In genomic region chr8:121829048-121829776, GRCm38 (mm10) we compare ENCODE assay signal across 8 mouse cellular contexts. TPM values are rescaled to one million over a fixed set of nuclear protein-coding genes. Genes with fewer than 3 reads are reported as not detected.
DNase-seq lines count a peak whose midpoint lies in the region; ATAC-seq and TF ChIP-seq lines count a peak whose summit lies in the region.

Gene Klhdc4, minus strand, starts transcription at chr8:121829569.

- no peaks in the 10 kb centered on the region for H3K27me3 ChIP-seq in hindbrain, postnatal 0 days (ENCODE audit: insufficient read depth, low read length)

- no peak for TF ChIP-seq CTCF in gastrocnemius, adult 2 months (IDR thresholded peaks at IDR 0.05)
- no peak for TF ChIP-seq CTCF in hindbrain, postnatal 0 days (IDR thresholded peaks at IDR 0.05; ENCODE audit: low read depth)
- TF ChIP-seq CTCF in left cerebral cortex, adult 2 months (IDR thresholded peaks at IDR 0.05), result no peak

- H3K9ac ChIP-seq in hindbrain, postnatal 0 days (replicated peaks; ENCODE audit: low read length), result peak within 1 kb of the TSS; percentile 80

- no peaks in the 10 kb centered on the region for H3K36me3 ChIP-seq in hindbrain, postnatal 0 days (ENCODE audit: insufficient read depth, low read length)

- DNase-seq in WW6 (ENCODE audit: low read depth, low spot score), result peak; percentile 85
- DNase-seq in cerebellum, postnatal 4 days (ENCODE audit: low spot score in 2 of 2), result peak; percentile 88 to 90
- DNase-seq in gastrocnemius, adult 2 months, result peak; percentile 90
- peak; percentile 95 for DNase-seq in hindbrain, postnatal 0 days (ENCODE audit: low spot score)
- DNase-seq in left cerebral cortex, adult 2 months (ENCODE audit: extremely low spot score in 1 of 2, low spot score in 2 of 2), result peak; percentile 89 to 92
- peak; percentile 91 to 95 for DNase-seq in right cerebral cortex, adult 2 months (ENCODE audit: low spot score in 2 of 2)
- peak; percentile 86 for DNase-seq in urinary bladder, postnatal 14 days (ENCODE audit: low spot score)

- no peaks in the 10 kb centered on the region for H3K9me3 ChIP-seq in hindbrain, postnatal 0 days (ENCODE audit: low read length)

- peaks cover 11% of the 10 kb centered on the region for H3K4me1 ChIP-seq in hindbrain, postnatal 0 days (ENCODE audit: insufficient read depth, low read length)

- under 1% methylated on average over 65 of the region's 68 CpGs for WGBS in hindbrain, postnatal 0 days

- peak within 1 kb of the TSS; percentile 86 for H3K27ac ChIP-seq in gastrocnemius, adult 2 months
- H3K27ac ChIP-seq in hindbrain, postnatal 0 days, result peak within 1 kb of the TSS; percentile 88
- peak within 1 kb of the TSS; percentile 94 for H3K27ac ChIP-seq in left cerebral cortex, adult 2 months

- peak within 1 kb of the TSS; percentile 77 for H3K4me2 ChIP-seq in hindbrain, postnatal 0 days (ENCODE audit: low read depth, low read length)

- intact Hi-C loops in gastrocnemius, adult 2 months (cut with DNase I), result no loop called here
- intact Hi-C loops in left cerebral cortex, adult 2 months (cut with DNase I), result no loop called here

- ATAC-seq in hindbrain, postnatal 0 days, result peak; percentile 99
- ATAC-seq in megakaryocyte, adult 5-6 weeks (ENCODE audit: poor library complexity, severe bottlenecking), result peak; percentile 98

- peak within 1 kb of the TSS; percentile 99 for H3K4me3 ChIP-seq in gastrocnemius, adult 2 months
- peak within 1 kb of the TSS; percentile 83 for H3K4me3 ChIP-seq in hindbrain, postnatal 0 days (ENCODE audit: low read length)
- H3K4me3 ChIP-seq in left cerebral cortex, adult 2 months, result peak within 1 kb of the TSS; percentile 99

RNA-seq across cellular contexts. Expression of gene Klhdc4, which starts in this region (rescaled TPM):
- total RNA-seq in gastrocnemius, adult 2 months (2021), result 10 to 100 TPM; 10.1 to 13.7 TPM
- total RNA-seq in hindbrain, postnatal 0 days (2014; rRNA removed), result 25.2 and 32.5 TPM in 2 replicates
- polyA plus RNA-seq in hindbrain, postnatal 0 days (2015; fragmentation: Nextera tagmentation; extraction: Ambion mirVana), result 34.5 and 36.3 TPM in 2 replicates
- total RNA-seq in left cerebral cortex, adult 2 months (2021), result 10 to 100 TPM; 33.2 to 38.3 TPM
- 12.7 and 17.2 TPM in 2 replicates for total RNA-seq in megakaryocyte, adult 5-6 weeks (2015)
- 38.3 and 43.4 TPM in 2 replicates for total RNA-seq in megakaryocyte, adult 5-6 weeks (2017)

Comparison
In these comparisons a context has a peak if more than half of its experiments do, and no peak if none do; other contexts are left out.
1. Peak in every context shown above with its lines: DNase-seq, ATAC-seq, H3K4me3 ChIP-seq and H3K27ac ChIP-seq.